Mouse (Mus musculus): Measurements from ENCODE around the gene Nmrk2. TPM values are rescaled to one million over a fixed set of nuclear protein-coding genes. Genes with fewer than 3 reads are reported as not detected.
"Not testable (repeated sequence)": the region's sequence is repeated elsewhere in the genome, so short reads cannot be mapped to it uniquely, and the experiment has no call there.

The Nmrk2 gene
- polyA plus RNA-seq, 1 experiment: not detected

- TF ChIP-seq CTCF (IDR thresholded peaks at IDR 0.05; ENCODE audit: borderline replicate concordance, insufficient read depth, low read length) (peak; percentile 80), POLR2A (IDR thresholded peaks at IDR 0.05; ENCODE audit: low read depth, low read length) (no peak)
- H3K27ac ChIP-seq (ENCODE audit: insufficient read depth, low read length): no peak overlapping the region
- H3K4me1 ChIP-seq (ENCODE audit: control insufficient read depth, insufficient read depth, low read length): no peaks in the 10 kb centered on the region
- no peak overlapping the region for H3K4me3 ChIP-seq (ENCODE audit: insufficient read depth, low read length)
These were observed 16.1 kb upstream of the Nmrk2 start for GRCm38 (mm10) chr10:81217964-81218363.

- H3K4me3 ChIP-seq (ENCODE audit: insufficient read depth, low read length); H3K4me1 ChIP-seq (ENCODE audit: control insufficient read depth, insufficient read depth, low read length); H3K27ac ChIP-seq (ENCODE audit: insufficient read depth, low read length): not testable (repeated sequence)
- peak; percentile 69; the same call in 1 of the 2 replicates for TF ChIP-seq CTCF (IDR thresholded peaks at IDR 0.05; ENCODE audit: borderline replicate concordance, insufficient read depth, low read length)
These were observed 15.4 kb upstream of the Nmrk2 start for GRCm38 (mm10) chr10:81217267-81217666.

- H3K27ac ChIP-seq (ENCODE audit: insufficient read depth, low read length): no peak overlapping the region
- no peak overlapping the region for H3K4me3 ChIP-seq (ENCODE audit: insufficient read depth, low read length)
- no peaks in the 10 kb centered on the region for H3K4me1 ChIP-seq (ENCODE audit: control insufficient read depth, insufficient read depth, low read length)
- TF ChIP-seq CTCF (IDR thresholded peaks at IDR 0.05; ENCODE audit: borderline replicate concordance, insufficient read depth, low read length): no peak
- no peak for TF ChIP-seq POLR2A (IDR thresholded peaks at IDR 0.05; ENCODE audit: low read depth, low read length)
These were observed 15.0 kb upstream of the Nmrk2 start for GRCm38 (mm10) chr10:81216810-81217209.

- TF ChIP-seq CTCF (IDR thresholded peaks at IDR 0.05; ENCODE audit: borderline replicate concordance, insufficient read depth, low read length): no peak
- no peak for TF ChIP-seq POLR2A (IDR thresholded peaks at IDR 0.05; ENCODE audit: low read depth, low read length)
- H3K4me3 ChIP-seq (ENCODE audit: insufficient read depth, low read length): no peak overlapping the region
- no peak overlapping the region for H3K27ac ChIP-seq (ENCODE audit: insufficient read depth, low read length)
- H3K4me1 ChIP-seq (ENCODE audit: control insufficient read depth, insufficient read depth, low read length): no peaks in the 10 kb centered on the region
These were observed 14.4 kb upstream of the Nmrk2 start for GRCm38 (mm10) chr10:81216260-81216659.

GRCm38 (mm10) chr10:81210154-81210553 is 8.3 kb upstream of the Nmrk2 start:
- no peaks in the 10 kb centered on the region for H3K4me1 ChIP-seq (ENCODE audit: control insufficient read depth, insufficient read depth, low read length)
- TF ChIP-seq POLR2A (IDR thresholded peaks at IDR 0.05; ENCODE audit: low read depth, low read length) (no peak), CTCF (IDR thresholded peaks at IDR 0.05; ENCODE audit: borderline replicate concordance, insufficient read depth, low read length) (no peak)
- no peak overlapping the region for H3K4me3 ChIP-seq (ENCODE audit: insufficient read depth, low read length)
- H3K27ac ChIP-seq (ENCODE audit: insufficient read depth, low read length): no peak overlapping the region

GRCm38 (mm10) chr10:81204137-81204536 is 2.3 kb upstream of the Nmrk2 start:
- H3K4me1 ChIP-seq (ENCODE audit: control insufficient read depth, insufficient read depth, low read length): no peaks in the 10 kb centered on the region
- no peak overlapping the region for H3K27ac ChIP-seq (ENCODE audit: insufficient read depth, low read length)
- H3K4me3 ChIP-seq (ENCODE audit: insufficient read depth, low read length): no peak overlapping the region
- TF ChIP-seq POLR2A (IDR thresholded peaks at IDR 0.05; ENCODE audit: low read depth, low read length) (no peak), CTCF (IDR thresholded peaks at IDR 0.05; ENCODE audit: borderline replicate concordance, insufficient read depth, low read length) (no peak)

- Histone ChIP-seq H3K27ac (ENCODE audit: insufficient read depth, low read length) (no peak overlapping the region), H3K4me3 (ENCODE audit: insufficient read depth, low read length) (no peak overlapping the region), H3K4me1 (ENCODE audit: control insufficient read depth, insufficient read depth, low read length) (no peaks in the 10 kb centered on the region)
- no peak for TF ChIP-seq CTCF (IDR thresholded peaks at IDR 0.05; ENCODE audit: borderline replicate concordance, insufficient read depth, low read length)
These were observed 1.3 kb upstream of the Nmrk2 start for GRCm38 (mm10) chr10:81202978-81203720.

GRCm38 (mm10) chr10:81200605-81201287 is 1.1 kb downstream of the Nmrk2 start:
- no peak overlapping the region for H3K27ac ChIP-seq (ENCODE audit: insufficient read depth, low read length)
- H3K4me3 ChIP-seq (ENCODE audit: insufficient read depth, low read length): no peak overlapping the region
- TF ChIP-seq POLR2A (IDR thresholded peaks at IDR 0.05; ENCODE audit: low read depth, low read length) (no peak), CTCF (IDR thresholded peaks at IDR 0.05; ENCODE audit: borderline replicate concordance, insufficient read depth, low read length) (no peak)
- H3K4me1 ChIP-seq (ENCODE audit: control insufficient read depth, insufficient read depth, low read length): no peaks in the 10 kb centered on the region

GRCm38 (mm10) chr10:81200141-81200540 is 1.7 kb downstream of the Nmrk2 start:
- H3K4me1 ChIP-seq (ENCODE audit: control insufficient read depth, insufficient read depth, low read length): no peaks in the 10 kb centered on the region
- TF ChIP-seq POLR2A (IDR thresholded peaks at IDR 0.05; ENCODE audit: low read depth, low read length) (no peak), CTCF (IDR thresholded peaks at IDR 0.05; ENCODE audit: borderline replicate concordance, insufficient read depth, low read length) (no peak)
- no peak overlapping the region for H3K4me3 ChIP-seq (ENCODE audit: insufficient read depth, low read length)
- H3K27ac ChIP-seq (ENCODE audit: insufficient read depth, low read length): no peak overlapping the region

GRCm38 (mm10) chr10:81198990-81199389 is 2.9 kb downstream of the Nmrk2 start:
- no peak for TF ChIP-seq CTCF (IDR thresholded peaks at IDR 0.05; ENCODE audit: borderline replicate concordance, insufficient read depth, low read length)
- TF ChIP-seq POLR2A (IDR thresholded peaks at IDR 0.05; ENCODE audit: low read depth, low read length): no peak
- Histone ChIP-seq H3K4me3 (ENCODE audit: insufficient read depth, low read length) (no peak overlapping the region), H3K27ac (ENCODE audit: insufficient read depth, low read length) (no peak overlapping the region), H3K4me1 (ENCODE audit: control insufficient read depth, insufficient read depth, low read length) (no peaks in the 10 kb centered on the region)

Measured in embryonic fibroblast, embryonic 13.5 days (primary cell).